Mouse (Mus musculus) kidney, embryonic 16.5 days (tissue): ENCODE measurements around the gene Ube3c. TPM values are rescaled to one million over a fixed set of nuclear protein-coding genes. Genes with fewer than 3 reads are reported as not detected.
"Not testable (repeated sequence)": the region's sequence is repeated elsewhere in the genome, so short reads cannot be mapped to it uniquely, and the experiment has no call there.

ENCODE experiments used
- ATAC-seq: fragments of 200-750 bp; cut with Nextera tagmentation; 2 replicates; pipeline ENCODE4 v1.8.0; 2017; ENCODE audit warnings: moderate TSS enrichment; ENCODE audit not compliant: low FRiP score, low TSS enrichment
- H3K27ac ChIP-seq: fragments of 300-500 bp; sonication (generic); 2 replicates; pipeline ENCODE4 v1.5.1; 2014; ENCODE audit warnings: low read length
- H3K27me3 ChIP-seq: fragments of 300-500 bp; sonication (generic); 2 replicates; pipeline ENCODE4 v1.6.1; 2014; ENCODE audit warnings: low read length, control low read depth, mixed read lengths; ENCODE audit not compliant: insufficient read depth
- H3K36me3 ChIP-seq: fragments of 300-500 bp; sonication (generic); 2 replicates; pipeline ENCODE4 v1.6.1; 2014; ENCODE audit warnings: low read length, control low read depth, mixed read lengths; ENCODE audit not compliant: insufficient read depth
- H3K4me1 ChIP-seq: fragments of 300-500 bp; sonication (generic); 2 replicates; pipeline ENCODE4 v1.6.1; 2014; ENCODE audit warnings: low read length, control low read depth, mixed read lengths; ENCODE audit not compliant: insufficient read depth
- H3K4me2 ChIP-seq: fragments of 300-500 bp; sonication (generic); replicated peaks from 2 replicates; pipeline ENCODE4 v1.6.1; 2014; ENCODE audit warnings: low read depth, low read length
- H3K4me3 ChIP-seq: fragments of 300-500 bp; sonication (generic); 2 replicates; pipeline ENCODE4 v1.5.1; 2014; ENCODE audit warnings: mild to moderate bottlenecking, low read length
- H3K9ac ChIP-seq: fragments of 300-500 bp; sonication (generic); replicated peaks from 2 replicates; pipeline ENCODE4 v1.6.1; 2014; ENCODE audit warnings: low read length
- H3K9me3 ChIP-seq: fragments of 300-500 bp; sonication (generic); 2 replicates; pipeline ENCODE4 v1.6.1; 2016; ENCODE audit warnings: low read length, control low read depth
- WGBS: fragments of 180-500 bp; shearing (Covaris S2); extraction: QIAGEN DNeasy Blood & Tissue Kit; methylation state at CpG from one replicate; pipeline ENCODE4 v1.1.7; 2014; 5-methylcytosine and 5-hydroxymethylcytosine counted together
- polyA plus RNA-seq: library from polyadenylated mRNA; unstranded; fragments of >200 nt; fragmentation: Nextera tagmentation; extraction: Ambion mirVana; gene quantifications from 2 replicates; pipeline ENCODE4 v1.2.1, GENCODE M21; 2015

Ube3c gene
- polyA plus RNA-seq, 1 experiment from 2014 or later = 12.1 TPM

DNA sequence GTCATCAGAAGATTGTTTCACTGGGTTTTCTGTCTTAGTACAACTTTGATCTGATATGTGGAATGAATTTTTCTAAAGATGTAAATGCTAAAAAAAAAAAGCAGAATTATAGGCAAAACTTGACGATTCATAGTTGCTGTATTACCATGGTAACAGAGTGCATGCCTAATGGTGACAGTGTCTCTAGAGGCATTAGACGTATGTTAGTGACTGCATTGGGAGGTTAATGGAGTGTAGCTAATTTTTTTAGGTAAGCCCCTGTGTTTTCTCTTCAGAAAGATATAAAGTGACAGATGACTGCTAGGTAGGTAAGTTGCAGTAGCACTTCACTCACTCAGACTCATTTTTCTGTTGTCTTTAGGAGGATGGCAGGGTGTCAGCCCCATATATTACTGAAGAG, 37.5 kb downstream of the Ube3c start:
- peaks cover 51% of the 10 kb centered on the region for H3K36me3 ChIP-seq

GRCm38 (mm10) chr5:29625610-29626009, 56.6 kb downstream of the Ube3c start:
- WGBS = 82% methylated on average over 10 of the region's 10 CpGs
- Histone ChIP-seq H3K9ac (no peak overlapping the region), H3K36me3 (peaks cover 19% of the 10 kb centered on the region), H3K9me3 (no peaks in the 10 kb centered on the region), H3K4me1 (no peaks in the 10 kb centered on the region), H3K27me3 (no peaks in the 10 kb centered on the region), H3K4me2 (no peak overlapping the region), H3K4me3 (no peak overlapping the region), H3K27ac (no peak overlapping the region)
- no peak for ATAC-seq

More for the DNA sequence above, 37.5 kb downstream of the Ube3c start:
- Histone ChIP-seq H3K27me3 (no peaks in the 10 kb centered on the region), H3K27ac (no peak overlapping the region), H3K4me1 (no peaks in the 10 kb centered on the region), H3K9me3 (no peaks in the 10 kb centered on the region), H3K4me2 (no peak overlapping the region), H3K9ac (no peak overlapping the region), H3K4me3 (no peak overlapping the region)
- ATAC-seq = no peak
- 73% methylated on average over 2 of the region's 2 CpGs for WGBS

DNA sequence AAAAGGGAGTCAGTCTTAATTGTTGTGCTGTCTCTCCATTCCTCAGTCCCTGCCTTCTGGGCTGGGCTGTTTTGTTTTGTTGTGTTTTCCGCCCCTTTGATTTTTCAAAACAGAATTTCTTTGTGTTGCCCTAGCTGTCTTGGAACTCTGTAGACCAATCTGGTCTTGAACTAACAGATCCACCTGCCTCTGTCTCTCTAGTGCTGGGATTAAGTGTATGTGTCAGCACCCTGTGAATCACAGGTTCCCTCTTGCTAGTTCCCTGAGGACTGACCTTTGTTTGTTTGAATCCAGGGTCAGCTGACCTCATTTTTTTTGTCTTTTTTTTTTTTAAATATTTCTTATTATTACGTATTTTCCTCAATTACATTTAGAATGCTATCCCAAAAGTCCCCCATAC, 60.9 kb downstream of the Ube3c start:
- no peak for ATAC-seq
- Histone ChIP-seq H3K36me3 (peaks cover 22% of the 10 kb centered on the region), H3K4me1 (no peaks in the 10 kb centered on the region), H3K27me3 (no peaks in the 10 kb centered on the region), H3K27ac (no peak overlapping the region), H3K4me3 (no peak overlapping the region), H3K9ac (no peak overlapping the region), H3K4me2 (no peak overlapping the region), H3K9me3 (no peaks in the 10 kb centered on the region)
- WGBS = 91% methylated on average over 2 of the region's 2 CpGs

GRCm38 (mm10) chr5:29631711-29632110, 62.7 kb downstream of the Ube3c start:
- WGBS = 79% methylated on average over 3 of the region's 3 CpGs

DNA sequence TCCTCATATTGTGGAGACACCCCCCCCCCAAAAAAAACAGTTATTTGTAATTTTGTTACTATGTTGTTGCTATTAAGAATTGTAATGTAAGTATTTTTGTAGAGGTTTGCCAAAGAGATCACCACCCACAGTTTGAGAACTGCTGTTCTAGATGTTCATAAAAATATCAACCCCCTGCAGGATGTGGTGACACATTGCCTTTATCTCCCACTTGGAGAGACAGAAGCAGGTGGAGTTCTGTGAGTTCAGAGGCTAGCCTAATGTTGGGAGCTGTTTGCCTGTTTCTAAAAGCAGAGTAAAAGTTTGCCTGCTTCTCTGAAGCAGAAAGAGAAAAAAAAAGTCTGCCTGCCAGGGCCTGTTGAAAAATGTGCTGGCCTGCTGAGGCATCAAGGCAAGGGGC, 67.3 kb downstream of the Ube3c start:
- no peak overlapping the region for H3K4me3 ChIP-seq
- H3K9ac ChIP-seq = no peak overlapping the region
- H3K4me1 ChIP-seq = no peaks in the 10 kb centered on the region
- H3K4me2 ChIP-seq = no peak overlapping the region
- no peaks in the 10 kb centered on the region for H3K27me3 ChIP-seq
- no peak for ATAC-seq
- no peak overlapping the region for H3K27ac ChIP-seq
- no peaks in the 10 kb centered on the region for H3K9me3 ChIP-seq
- peaks cover 42% of the 10 kb centered on the region for H3K36me3 ChIP-seq

More at GRCm38 (mm10) chr5:29631711-29632110, 62.7 kb downstream of the Ube3c start:
- no peak overlapping the region for H3K9ac ChIP-seq
- H3K9me3 ChIP-seq = no peaks in the 10 kb centered on the region
- H3K4me3 ChIP-seq = no peak overlapping the region
- H3K4me2 ChIP-seq = no peak overlapping the region
- ATAC-seq = no peak
- H3K27me3 ChIP-seq = no peaks in the 10 kb centered on the region
- H3K27ac ChIP-seq = no peak overlapping the region
- H3K4me1 ChIP-seq = no peaks in the 10 kb centered on the region
- peaks cover 26% of the 10 kb centered on the region for H3K36me3 ChIP-seq

GRCm38 (mm10) chr5:29636884-29637283, 67.8 kb downstream of the Ube3c start:
- H3K9ac ChIP-seq = no peak overlapping the region
- peaks cover 43% of the 10 kb centered on the region for H3K36me3 ChIP-seq
- H3K27ac ChIP-seq = no peak overlapping the region
- no peak overlapping the region for H3K4me2 ChIP-seq
- H3K4me1 ChIP-seq = no peaks in the 10 kb centered on the region
- H3K9me3 ChIP-seq = no peaks in the 10 kb centered on the region
- no peak for ATAC-seq
- H3K4me3 ChIP-seq = no peak overlapping the region
- H3K27me3 ChIP-seq = no peaks in the 10 kb centered on the region

DNA sequence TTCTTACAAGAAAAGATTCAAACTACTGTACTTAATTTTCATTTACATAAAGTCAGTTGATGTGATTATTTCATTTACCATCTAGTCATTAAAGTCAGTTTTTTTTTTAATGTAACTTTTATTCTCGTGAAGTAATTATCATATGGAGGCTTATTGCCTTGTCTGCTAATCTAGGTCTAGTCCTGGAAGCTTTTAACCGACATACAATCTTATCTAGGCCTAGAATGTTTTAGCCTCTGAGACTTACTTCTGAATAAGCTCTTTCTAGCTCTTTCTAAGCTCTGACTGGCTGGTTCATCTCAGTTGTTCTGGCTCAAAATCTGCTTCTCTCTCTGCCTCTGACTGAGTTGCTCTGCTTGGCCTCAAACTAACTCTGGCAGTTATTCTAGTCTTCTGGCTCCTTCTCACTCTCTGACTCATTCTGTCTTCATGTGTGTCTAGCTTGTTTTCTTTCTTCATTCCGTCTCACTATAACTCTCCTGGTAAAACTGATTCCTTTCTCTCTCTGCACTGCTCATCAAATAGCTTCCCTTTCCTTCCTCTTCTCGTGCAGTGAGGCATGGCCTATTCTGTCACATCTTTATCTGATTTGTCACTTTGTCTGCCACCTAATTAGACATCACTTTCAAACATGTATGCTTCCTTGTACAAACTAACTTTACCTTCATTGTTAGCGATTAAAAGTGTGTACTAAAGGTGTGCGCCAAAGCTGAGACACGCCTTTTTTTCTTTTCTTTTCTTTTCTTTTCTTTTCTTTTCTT, 72.3 kb downstream of the Ube3c start:
- Histone ChIP-seq H3K4me2 (no peak overlapping the region), H3K4me3 (no peak overlapping the region), H3K9ac (no peak overlapping the region), H3K9me3 (no peaks in the 10 kb centered on the region), H3K36me3 (peaks cover 34% of the 10 kb centered on the region), H3K27me3 (no peaks in the 10 kb centered on the region), H3K4me1 (no peaks in the 10 kb centered on the region), H3K27ac (no peak overlapping the region)
- WGBS = 88% methylated on average over 7 of the region's 7 CpGs
- ATAC-seq = no peak

DNA sequence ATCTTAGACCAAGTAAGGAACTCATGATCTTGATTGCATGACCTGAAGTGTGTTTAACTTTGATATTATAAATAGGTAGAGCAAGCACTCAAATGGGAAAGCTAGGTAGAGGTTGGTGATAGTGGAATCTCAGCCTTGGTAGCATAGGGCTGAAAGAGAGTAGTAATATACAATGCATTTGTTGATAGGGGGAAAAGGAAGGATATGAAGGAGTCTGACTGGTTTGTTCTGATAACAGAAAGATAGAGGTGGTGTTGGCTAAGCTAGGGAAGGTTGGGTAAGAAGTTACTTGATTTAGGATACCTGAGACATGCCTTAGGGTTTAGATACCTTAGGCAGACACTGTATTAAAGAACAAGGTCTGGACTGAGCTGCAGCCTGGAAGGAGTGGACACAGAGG, 82.7 kb downstream of the Ube3c start:
- Histone ChIP-seq H3K9me3 (no peaks in the 10 kb centered on the region), H3K4me3 (no peak overlapping the region), H3K4me1 (no peaks in the 10 kb centered on the region), H3K9ac (no peak overlapping the region), H3K36me3 (peaks cover 17% of the 10 kb centered on the region; the same call in 1 of the 2 replicates), H3K27ac (no peak overlapping the region), H3K27me3 (no peaks in the 10 kb centered on the region), H3K4me2 (no peak overlapping the region)
- no peak for ATAC-seq

DNA sequence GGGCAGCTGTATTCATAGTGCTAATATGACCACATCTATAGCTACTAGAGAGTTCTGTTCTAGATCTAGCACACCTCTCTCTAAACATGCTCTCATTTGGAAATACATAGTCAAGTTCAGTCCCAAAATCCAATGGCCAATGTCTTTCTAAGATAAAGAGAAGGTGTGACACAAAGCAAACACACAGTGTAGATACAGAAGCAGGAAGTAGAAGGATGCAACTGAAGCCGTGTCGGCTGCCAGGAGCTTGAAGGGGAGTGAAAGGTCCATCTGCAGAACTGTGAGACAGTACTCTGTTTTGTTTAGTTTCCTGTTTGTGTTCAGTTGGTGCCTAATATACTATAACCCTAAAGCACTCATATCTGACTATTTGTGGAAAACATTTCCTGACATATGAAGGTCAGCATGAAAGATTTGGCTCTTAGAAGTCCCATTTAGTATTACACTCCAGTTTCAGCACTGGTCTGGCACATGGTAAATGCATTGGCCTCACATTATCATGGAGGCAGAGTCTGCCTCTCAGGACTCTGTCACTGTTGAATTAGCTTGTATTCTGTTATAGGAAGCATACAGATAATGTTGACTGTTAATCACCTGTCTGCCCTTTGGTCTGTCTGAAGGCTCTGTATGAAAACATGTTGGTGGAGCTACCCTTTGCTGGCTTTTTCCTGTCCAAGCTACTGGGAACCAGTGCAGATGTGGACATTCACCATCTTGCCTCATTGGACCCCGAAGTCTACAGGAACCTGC, 88.7 kb downstream of the Ube3c start:
- ATAC-seq = no peak
- no peaks in the 10 kb centered on the region for H3K4me1 ChIP-seq
- peaks cover 27% of the 10 kb centered on the region for H3K36me3 ChIP-seq
- no peaks in the 10 kb centered on the region for H3K27me3 ChIP-seq
- H3K9ac ChIP-seq = no peak overlapping the region
- H3K9me3 ChIP-seq = no peaks in the 10 kb centered on the region
- no peak overlapping the region for H3K4me2 ChIP-seq
- H3K4me3 ChIP-seq = no peak overlapping the region
- no peak overlapping the region for H3K27ac ChIP-seq
- 86% methylated on average over 3 of the region's 3 CpGs for WGBS

DNA sequence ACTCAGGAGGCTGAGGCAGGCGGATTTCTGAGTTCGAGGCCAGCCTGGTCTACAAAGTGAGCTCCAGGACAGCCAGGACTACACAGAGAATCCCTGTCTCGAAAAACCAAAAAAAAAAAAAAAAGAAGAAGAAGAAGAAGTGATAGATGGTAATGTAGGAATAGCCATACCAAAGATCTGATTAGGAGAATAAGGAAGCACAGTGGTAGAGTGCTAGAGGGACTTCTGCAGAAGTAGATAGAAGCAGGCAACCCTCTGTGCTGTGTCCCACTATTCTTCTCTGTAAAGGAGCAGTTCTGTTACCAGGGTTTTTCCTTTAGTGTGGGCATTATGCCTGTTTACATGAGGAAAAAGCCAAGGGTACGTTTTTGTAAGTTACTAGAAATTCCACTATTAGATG, 92.2 kb downstream of the Ube3c start:
- ATAC-seq, H3K9ac ChIP-seq: not testable (repeated sequence)
- H3K36me3 ChIP-seq = peaks cover 43% of the 10 kb centered on the region

More for the DNA sequence above, 92.2 kb downstream of the Ube3c start:
- H3K4me2 ChIP-seq, H3K4me1 ChIP-seq, H3K4me3 ChIP-seq, H3K27ac ChIP-seq, H3K9me3 ChIP-seq, H3K27me3 ChIP-seq: not testable (repeated sequence)
- WGBS = 83% methylated on average over 4 of the region's 4 CpGs
